Mouse (Mus musculus) heart, embryonic 13.5 days (tissue): ENCODE results near the gene Eif4a1. TPM values are rescaled to one million over a fixed set of nuclear protein-coding genes. Genes with fewer than 3 reads are reported as not detected.
"Not testable (repeated sequence)": the region's sequence is repeated elsewhere in the genome, so short reads cannot be mapped to it uniquely, and the experiment has no call there.

Experiments
- ATAC-seq: fragments of 200-750 bp; cut with Nextera tagmentation; 2 replicates; pipeline ENCODE4 v1.8.0; 2017; ENCODE audit warnings: moderate TSS enrichment; ENCODE audit not compliant: insufficient number of reproducible peaks, low FRiP score, low TSS enrichment; ENCODE audit errors: extremely low read depth
- H3K27ac ChIP-seq: fragments of 300-500 bp; sonication (generic); replicated peaks from 2 replicates; pipeline ENCODE4 v1.5.1; 2015; ENCODE audit warnings: moderate library complexity, mild to moderate bottlenecking, inconsistent platforms
- H3K27me3 ChIP-seq: fragments of 300-500 bp; sonication (generic); replicated peaks from 2 replicates; pipeline ENCODE4 v1.6.1; 2015; ENCODE audit warnings: mild to moderate bottlenecking, inconsistent platforms
- H3K36me3 ChIP-seq: fragments of 300-500 bp; sonication (generic); 2 replicates; pipeline ENCODE4 v1.6.1; 2015; ENCODE audit warnings: mild to moderate bottlenecking, inconsistent platforms
- H3K4me1 ChIP-seq: fragments of 300-500 bp; sonication (generic); 2 replicates; pipeline ENCODE4 v1.6.1; 2015; ENCODE audit warnings: inconsistent platforms
- H3K4me2 ChIP-seq: fragments of 300-500 bp; sonication (generic); 2 replicates; pipeline ENCODE4 v1.6.1; 2015; ENCODE audit warnings: inconsistent platforms, mild to moderate bottlenecking, moderate library complexity
- H3K4me3 ChIP-seq: fragments of 300-500 bp; sonication (generic); 2 replicates; pipeline ENCODE4 v1.5.1; 2015; ENCODE audit warnings: moderate library complexity, mild to moderate bottlenecking, inconsistent platforms
- H3K9ac ChIP-seq: fragments of 300-500 bp; sonication (generic); 2 replicates; pipeline ENCODE4 v1.6.1; 2015; ENCODE audit warnings: inconsistent platforms, mild to moderate bottlenecking, moderate library complexity
- H3K9me3 ChIP-seq: fragments of 300-500 bp; sonication (generic); 2 replicates; pipeline ENCODE4 v1.6.1; 2016; ENCODE audit warnings: inconsistent platforms
- WGBS: fragments of 180-500 bp; shearing (Covaris S2); methylation state at CpG from one replicate; pipeline ENCODE4 v1.1.7; 2015; ENCODE audit warnings: mixed read lengths; 5-methylcytosine and 5-hydroxymethylcytosine counted together
- microRNA counts: library from miRNA; unstranded; fragments of <30 nt; microRNA quantifications from one replicate; lab custom pipeline; 2016
- microRNA-seq: library from miRNA; unstranded; fragments of <30 nt; microRNA quantifications from one replicate; pipeline ENCODE4, GENCODE M21; 2016
- polyA plus RNA-seq: library from polyadenylated mRNA; unstranded; fragments of >200 nt; fragmentation: Nextera tagmentation; extraction: Ambion mirVana; gene quantifications from 2 replicates; pipeline ENCODE4 v1.2.1, GENCODE M21; 2015

Gene Eif4a1
- polyA plus RNA-seq, 1 experiment from 2014 or later = 373 TPM

GRCm38 (mm10) chr11:69628286-69628685 lies 43.9 kb downstream of the Eif4a1 start:
- Histone ChIP-seq H3K9me3 (no peaks in the 10 kb centered on the region), H3K27me3 (no peaks in the 10 kb centered on the region), H3K36me3 (no peaks in the 10 kb centered on the region), H3K9ac (no peak overlapping the region), H3K4me3 (no peak overlapping the region), H3K4me1 (peaks cover 6% of the 10 kb centered on the region), H3K4me2 (no peak overlapping the region), H3K27ac (no peak overlapping the region)
- 33% methylated on average over 6 of the region's 6 CpGs for WGBS
- ATAC-seq = no peak

- ATAC-seq, H3K9ac ChIP-seq, H3K36me3 ChIP-seq, H3K9me3 ChIP-seq, H3K4me2 ChIP-seq, H3K27ac ChIP-seq, H3K4me3 ChIP-seq, H3K27me3 ChIP-seq: not testable (repeated sequence)
- WGBS = 90% methylated on average over 2 of the region's 2 CpGs
- peaks cover 22% of the 10 kb centered on the region for H3K4me1 ChIP-seq
Measured at GRCm38 (mm10) chr11:69624339-69624738, 47.9 kb downstream of the Eif4a1 start.

GRCm38 (mm10) chr11:69623006-69623405 lies 49.2 kb downstream of the Eif4a1 start:
- H3K27ac ChIP-seq = no peak overlapping the region
- no peaks in the 10 kb centered on the region for H3K36me3 ChIP-seq
- peak overlapping the region; percentile 90 for H3K9ac ChIP-seq
- H3K4me2 ChIP-seq = peak overlapping the region; percentile 81
- H3K4me3 ChIP-seq = peak overlapping the region; percentile 73
- WGBS = 73% methylated on average over 4 of the region's 4 CpGs
- H3K9me3 ChIP-seq = no peaks in the 10 kb centered on the region
- no peak for ATAC-seq
- H3K4me1 ChIP-seq = peaks cover 22% of the 10 kb centered on the region
- no peaks in the 10 kb centered on the region for H3K27me3 ChIP-seq

- Histone ChIP-seq H3K27me3 (no peaks in the 10 kb centered on the region), H3K4me3 (peak overlapping the region; percentile 73), H3K4me1 (peaks cover 22% of the 10 kb centered on the region), H3K9ac (peak overlapping the region; percentile 90), H3K27ac (peak overlapping the region; percentile 70; the same call in 1 of the 2 replicates), H3K36me3 (no peaks in the 10 kb centered on the region), H3K9me3 (no peaks in the 10 kb centered on the region), H3K4me2 (peak overlapping the region; percentile 81)
- ATAC-seq = no peak
- 34% methylated on average over 6 of the region's 6 CpGs for WGBS
Measured at GRCm38 (mm10) chr11:69622406-69622805, 49.8 kb downstream of the Eif4a1 start.

GRCm38 (mm10) chr11:69621571-69622268 lies 50.5 kb downstream of the Eif4a1 start, which contains the start of gene Sat2:
Gene Sat2, plus strand, starts transcription at chr11:69622024.
- peaks cover 4% of the 10 kb centered on the region; the same call in 1 of the 2 replicates for H3K27me3 ChIP-seq
- peak within 1 kb of the TSS; percentile 90 for H3K9ac ChIP-seq
- H3K36me3 ChIP-seq = no peaks in the 10 kb centered on the region
- H3K4me1 ChIP-seq = peaks cover 22% of the 10 kb centered on the region
- ATAC-seq = peak; percentile 75; the same call in 1 of the 2 replicates
- peak within 1 kb of the TSS; percentile 81 for H3K4me2 ChIP-seq
- H3K27ac ChIP-seq = peak within 1 kb of the TSS; percentile 70
- peak within 1 kb of the TSS; percentile 73 for H3K4me3 ChIP-seq
- H3K9me3 ChIP-seq = no peaks in the 10 kb centered on the region
- 2% methylated on average over 20 of the region's 20 CpGs for WGBS

GRCm38 (mm10) chr11:69620394-69621081 lies 51.7 kb downstream of the Eif4a1 start:
- ATAC-seq = no peak
- H3K27ac ChIP-seq = no peak overlapping the region
- 59% methylated on average over 7 of the region's 7 CpGs for WGBS

GRCm38 (mm10) chr11:69617805-69618204 lies 54.4 kb downstream of the Eif4a1 start, which contains the start of gene Shbg:
Gene Shbg, minus strand, starts transcription at chr11:69617905.
- H3K4me2 ChIP-seq = no peak within 1 kb of the TSS
- no peak within 1 kb of the TSS for H3K27ac ChIP-seq
- peak within 1 kb of the TSS; percentile 50; the same call in 1 of the 2 replicates for H3K9ac ChIP-seq
- no peak within 1 kb of the TSS for H3K4me3 ChIP-seq
- peaks cover 27% of the 10 kb centered on the region for H3K4me1 ChIP-seq
- WGBS = 45% methylated on average over 5 of the region's 5 CpGs
- no peak for ATAC-seq
- H3K9me3 ChIP-seq = no peaks in the 10 kb centered on the region
- no peaks in the 10 kb centered on the region for H3K36me3 ChIP-seq
- H3K27me3 ChIP-seq = peaks cover 23% of the 10 kb centered on the region

More at GRCm38 (mm10) chr11:69620394-69621081, 51.7 kb downstream of the Eif4a1 start:
- Histone ChIP-seq H3K27me3 (peaks cover 16% of the 10 kb centered on the region), H3K4me1 (peaks cover 22% of the 10 kb centered on the region), H3K4me3 (no peak overlapping the region), H3K36me3 (no peaks in the 10 kb centered on the region), H3K9me3 (no peaks in the 10 kb centered on the region), H3K4me2 (no peak overlapping the region), H3K9ac (0 out of 2 replicates have a peak overlapping the region, but pooled peaks have one; percentile 10)

MicroRNA genes within 50 kb of the gene (microRNA counts, 519-probe panel; counts per million panel counts)
- microRNA mmu-miR-1934 (lab: Ali Mortazavi, UCI) (209 counts per million, percentile 61 among the panel's probes with 10 or more counts), microRNA mmu-miR-467f (lab: Ali Mortazavi, UCI) (4,281 counts per million, percentile 78 among the panel's probes with 10 or more counts)

Small RNA genes within 50 kb of the gene (microRNA-seq; reads per million reads assigned to microRNA genes)
- gene Mir1934 (3.1 reads per million, percentile 12 among the genes with 10 or more reads in this experiment), gene Mir467f (not detected)

Other genes with a start within 250 kb of the Eif4a1 start
- gene Dnah2, start 123.3 kb downstream of the Eif4a1 start, polyA plus RNA-seq = 0.07 and 0.28 TPM in 2 replicates
- 56.2 and 59.9 TPM in 2 replicates for gene Efnb3, start 112.2 kb downstream of the Eif4a1 start, polyA plus RNA-seq
- 16.8 TPM in 2 replicates for gene Wrap53, start 92.2 kb downstream of the Eif4a1 start, polyA plus RNA-seq
- 82.6 and 86.5 TPM in 2 replicates for gene Trp53, start 92.1 kb downstream of the Eif4a1 start, polyA plus RNA-seq
- gene Atp1b2, start 66.5 kb downstream of the Eif4a1 start, polyA plus RNA-seq = 24.5 and 25.0 TPM in 2 replicates
- gene Shbg, start 54.5 kb downstream of the Eif4a1 start, polyA plus RNA-seq = 0.23 and 1.7 TPM in 2 replicates
- 17.5 and 18.1 TPM in 2 replicates for gene Sat2, start 50.4 kb downstream of the Eif4a1 start, polyA plus RNA-seq
- 22.1 and 25.6 TPM in 2 replicates for gene Fxr2, start 39.4 kb downstream of the Eif4a1 start, polyA plus RNA-seq
- gene Sox15, start 17.1 kb downstream of the Eif4a1 start, polyA plus RNA-seq = not detected in 2 replicates
- 51.3 and 52.0 TPM in 2 replicates for gene Mpdu1, start 9.8 kb downstream of the Eif4a1 start, polyA plus RNA-seq
- gene Cd68, start 6.3 kb downstream of the Eif4a1 start, polyA plus RNA-seq = 8.8 and 10.5 TPM in 2 replicates
- gene Senp3, start 9.7 kb upstream of the Eif4a1 start, polyA plus RNA-seq = 59.2 and 63.5 TPM in 2 replicates
- gene Tnfsf13, start 13.4 kb upstream of the Eif4a1 start, polyA plus RNA-seq = 0.23 and 0.38 TPM in 2 replicates
- 4.7 and 5.7 TPM in 2 replicates for gene Tnfsf12, start 23.4 kb upstream of the Eif4a1 start, polyA plus RNA-seq
- gene Tnfsfm13, start 23.7 kb upstream of the Eif4a1 start, polyA plus RNA-seq = 3.3 and 3.4 TPM in 2 replicates
- 16.1 and 19.1 TPM in 2 replicates for gene Polr2a, start 86.2 kb upstream of the Eif4a1 start, polyA plus RNA-seq
- 0.19 and 0.51 TPM in 2 replicates for gene Slc35g3, start 89.5 kb upstream of the Eif4a1 start, polyA plus RNA-seq
- 2.7 and 3.1 TPM in 2 replicates for gene Zbtb4, start 93.5 kb upstream of the Eif4a1 start, polyA plus RNA-seq
- 6.8 and 7.9 TPM in 2 replicates for gene Chrnb1, start 123.5 kb upstream of the Eif4a1 start, polyA plus RNA-seq
- 2.0 and 2.3 TPM in 2 replicates for gene Fgf11, start 129.4 kb upstream of the Eif4a1 start, polyA plus RNA-seq
- gene Tmem102, start 133.2 kb upstream of the Eif4a1 start, polyA plus RNA-seq = 1.8 and 1.9 TPM in 2 replicates
- not detected in 2 replicates for gene Gm39566, start 142.9 kb upstream of the Eif4a1 start, polyA plus RNA-seq
- gene Spem2, start 146.0 kb upstream of the Eif4a1 start, polyA plus RNA-seq = not detected in 2 replicates
- gene Spem1, start 149.8 kb upstream of the Eif4a1 start, polyA plus RNA-seq = not detected in 2 replicates
- gene Nlgn2, start 165.4 kb upstream of the Eif4a1 start, polyA plus RNA-seq = 2.0 and 2.4 TPM in 2 replicates
- 330 and 361 TPM in 2 replicates for gene Tmem256, start 166.1 kb upstream of the Eif4a1 start, polyA plus RNA-seq
- 75.4 and 76.2 TPM in 2 replicates for gene Plscr3, start 174.0 kb upstream of the Eif4a1 start, polyA plus RNA-seq
- gene Tnk1, start 186.3 kb upstream of the Eif4a1 start, polyA plus RNA-seq = 0.38 and 0.56 TPM in 2 replicates
- not detected in 2 replicates for gene Tmem95, start 205.6 kb upstream of the Eif4a1 start, polyA plus RNA-seq
- gene Kctd11, start 209.0 kb upstream of the Eif4a1 start, polyA plus RNA-seq = 3.9 TPM in 2 replicates
- gene Acap1, start 223.1 kb upstream of the Eif4a1 start, polyA plus RNA-seq = 7.0 and 8.2 TPM in 2 replicates
- gene 2810408A11Rik, start 228.6 kb upstream of the Eif4a1 start, polyA plus RNA-seq = 4.0 and 4.1 TPM in 2 replicates
- 7.8 and 8.1 TPM in 2 replicates for gene Neurl4, start 228.6 kb upstream of the Eif4a1 start, polyA plus RNA-seq
- 45.0 and 52.2 TPM in 2 replicates for gene Gps2, start 241.5 kb upstream of the Eif4a1 start, polyA plus RNA-seq
- gene Eif5a, start 249.5 kb upstream of the Eif4a1 start, polyA plus RNA-seq = 1,157 and 1,215 TPM in 2 replicates